Mouse (Mus musculus) hindbrain, postnatal 0 days (tissue): Measurements from ENCODE around the gene Myo18a. TPM values are rescaled to one million over a fixed set of nuclear protein-coding genes. Genes with fewer than 3 reads are reported as not detected.

Experiments
- ATAC-seq: fragments of 200-750 bp; cut with Nextera tagmentation; 2 replicates; pipeline ENCODE4 v1.8.0; 2017; ENCODE audit warnings: mild to moderate bottlenecking, moderate TSS enrichment, moderate library complexity
- DNase-seq: peaks from one replicate; pipeline ENCODE4 v3.0.0-alpha.2; 2015; ENCODE audit warnings: low spot score
- H3K27ac ChIP-seq: fragments of 300-500 bp; sonication (generic); 2 replicates; pipeline ENCODE4 v1.5.1; 2014; ENCODE audit warnings: mild to moderate bottlenecking
- H3K27me3 ChIP-seq: fragments of 300-500 bp; sonication (generic); 2 replicates; pipeline ENCODE4 v1.6.1; 2014; ENCODE audit warnings: low read length, mixed read lengths; ENCODE audit not compliant: insufficient read depth
- H3K36me3 ChIP-seq: fragments of 300-500 bp; sonication (generic); 2 replicates; pipeline ENCODE4 v1.6.1; 2014; ENCODE audit warnings: low read length, mixed read lengths; ENCODE audit not compliant: insufficient read depth
- H3K4me1 ChIP-seq: fragments of 300-500 bp; sonication (generic); 2 replicates; pipeline ENCODE4 v1.6.1; 2014; ENCODE audit warnings: antibody characterized with exemption, low read length, mixed read lengths; ENCODE audit not compliant: insufficient read depth
- H3K4me2 ChIP-seq: fragments of 300-500 bp; sonication (generic); 2 replicates; pipeline ENCODE4 v1.6.1; 2014; ENCODE audit warnings: low read depth, mild to moderate bottlenecking, low read length, moderate library complexity, mixed read lengths
- H3K4me3 ChIP-seq: fragments of 300-500 bp; sonication (generic); 2 replicates; pipeline ENCODE4 v1.5.1; 2014; ENCODE audit warnings: low read length
- H3K9ac ChIP-seq: fragments of 300-500 bp; sonication (generic); replicated peaks from 2 replicates; pipeline ENCODE4 v1.6.1; 2014; ENCODE audit warnings: mild to moderate bottlenecking, low read length, moderate library complexity, mixed read lengths
- H3K9me3 ChIP-seq: fragments of 300-500 bp; sonication (generic); 2 replicates; pipeline ENCODE4 v1.6.1; 2016; ENCODE audit warnings: low read length, mixed read lengths
- CTCF ChIP-seq: IDR thresholded peaks from 2 replicates; pipeline ENCODE4 v1.5.1; 2016; ENCODE audit warnings: antibody characterized with exemption, control low read depth, low read depth
- WGBS: fragments of 180-500 bp; shearing (Covaris S2); extraction: QIAGEN DNeasy Blood & Tissue Kit; methylation state at CpG from one replicate; pipeline ENCODE4 v1.1.7; 2014; 5-methylcytosine and 5-hydroxymethylcytosine counted together
- polyA plus RNA-seq: library from polyadenylated mRNA; unstranded; fragments of >200 nt; fragmentation: Nextera tagmentation; extraction: Ambion mirVana; gene quantifications from 2 replicates; pipeline ENCODE4 v1.2.1, GENCODE M21; 2015
- total RNA-seq: library from RNA; depleted of rRNA; stranded (reverse); fragments of >200 nt; gene quantifications from 2 replicates; pipeline ENCODE4 v1.2.3, GENCODE M21; 2014

Gene Myo18a
- total and polyA plus RNA-seq, 2 experiments from 2014 or later: 28.2 to 64.6 TPM

DNA sequence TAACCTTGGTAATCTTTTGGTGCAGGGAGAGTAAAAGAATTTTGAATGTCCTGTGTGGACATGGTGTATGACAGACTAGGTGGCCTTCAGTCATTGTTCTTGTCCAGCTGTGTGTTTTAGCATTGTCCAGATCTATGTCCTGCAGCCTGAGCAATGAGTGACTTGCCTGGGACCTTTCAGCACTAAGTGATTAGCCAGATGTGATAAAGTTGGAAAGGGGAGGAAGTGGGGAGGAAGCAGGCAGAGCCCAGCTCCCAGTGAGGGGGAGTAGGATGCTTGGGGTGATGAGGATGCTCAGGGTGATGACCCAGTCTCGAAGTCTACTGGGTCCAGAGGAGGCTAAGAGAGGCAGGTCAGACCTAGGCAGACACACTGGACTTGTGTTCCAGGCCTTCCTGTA, 16.2 kb downstream of the Myo18a start:
- H3K4me1 ChIP-seq: peaks cover 4% of the 10 kb centered on the region; the same call in 1 of the 2 replicates
- H3K4me3 ChIP-seq: no peak overlapping the region
- H3K27ac ChIP-seq: no peak overlapping the region
- no peak overlapping the region for H3K4me2 ChIP-seq
- ATAC-seq: no peak
- no peaks in the 10 kb centered on the region for H3K9me3 ChIP-seq
- no peak for TF ChIP-seq CTCF
- 90% methylated on average over 1 of the region's 1 CpGs for WGBS
- H3K36me3 ChIP-seq: peaks cover 12% of the 10 kb centered on the region; the same call in 1 of the 2 replicates
- no peak overlapping the region for H3K9ac ChIP-seq
- no peak for DNase-seq
- H3K27me3 ChIP-seq: no peaks in the 10 kb centered on the region

- no peak for TF ChIP-seq CTCF
- Histone ChIP-seq H3K9me3 (no peaks in the 10 kb centered on the region), H3K36me3 (peaks cover 12% of the 10 kb centered on the region; the same call in 1 of the 2 replicates), H3K9ac (no peak overlapping the region), H3K4me2 (no peak overlapping the region), H3K27me3 (no peaks in the 10 kb centered on the region), H3K27ac (no peak overlapping the region), H3K4me1 (peaks cover 16% of the 10 kb centered on the region), H3K4me3 (no peak overlapping the region)
- DNase-seq (no peak), ATAC-seq (no peak)
- WGBS: 48% methylated on average over 7 of the region's 7 CpGs
Measured at GRCm38 (mm10) chr11:77781088-77781487, 18.0 kb downstream of the Myo18a start.

DNA sequence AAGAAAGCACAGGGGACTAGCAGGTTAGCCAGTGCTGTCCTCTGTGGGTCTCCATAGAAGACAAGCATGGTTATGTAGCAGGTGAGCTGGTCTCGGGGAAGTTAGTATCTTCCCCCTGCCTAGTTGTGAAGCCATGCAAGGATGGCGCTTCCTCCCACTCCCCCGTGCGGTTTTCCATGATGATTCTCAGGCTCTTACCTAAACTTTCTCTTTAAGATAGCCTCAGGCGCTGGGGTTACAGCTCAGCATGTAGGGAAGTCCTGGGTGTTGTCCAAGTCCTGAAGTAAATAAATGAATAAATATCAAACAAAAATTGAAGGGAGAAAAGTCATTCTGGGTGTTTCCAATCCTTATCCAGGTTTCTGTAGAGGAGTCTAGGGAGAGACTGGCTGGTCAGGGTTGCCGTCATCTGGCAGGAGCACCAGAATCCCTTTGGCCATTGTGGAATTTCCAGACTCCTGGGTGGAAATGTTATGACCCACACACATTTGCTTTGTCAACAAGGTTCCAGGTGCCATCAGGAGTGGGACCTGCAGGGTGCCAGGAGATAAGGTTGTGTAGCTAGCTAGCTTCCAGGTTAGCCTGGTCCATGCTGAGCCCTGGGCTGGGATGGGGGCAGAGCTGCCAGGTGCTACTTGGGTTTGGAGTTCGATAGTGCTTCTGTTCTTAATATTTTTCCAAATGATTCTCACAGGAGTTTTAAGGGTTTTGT, 19.2 kb downstream of the Myo18a start:
- no peak overlapping the region for H3K4me2 ChIP-seq
- no peaks in the 10 kb centered on the region for H3K9me3 ChIP-seq
- no peak for ATAC-seq
- no peak for DNase-seq
- peaks cover 20% of the 10 kb centered on the region for H3K4me1 ChIP-seq
- H3K4me3 ChIP-seq: no peak overlapping the region
- H3K9ac ChIP-seq: no peak overlapping the region
- TF ChIP-seq CTCF: no peak
- no peaks in the 10 kb centered on the region for H3K27me3 ChIP-seq
- peaks cover 12% of the 10 kb centered on the region; the same call in 1 of the 2 replicates for H3K36me3 ChIP-seq
- H3K27ac ChIP-seq: no peak overlapping the region
- 87% methylated on average over 7 of the region's 7 CpGs for WGBS

GRCm38 (mm10) chr11:77783211-77783746, 20.2 kb downstream of the Myo18a start:
- WGBS: 27% methylated on average over 10 of the region's 10 CpGs
- Histone ChIP-seq H3K4me3 (no peak overlapping the region), H3K9me3 (no peaks in the 10 kb centered on the region), H3K9ac (0 out of 2 replicates have a peak overlapping the region, but pooled peaks have one; percentile 21), H3K36me3 (peaks cover 3% of the 10 kb centered on the region; the same call in 1 of the 2 replicates), H3K4me1 (peaks cover 20% of the 10 kb centered on the region), H3K4me2 (no peak overlapping the region), H3K27me3 (no peaks in the 10 kb centered on the region), H3K27ac (peak overlapping the region; percentile 48)
- DNase-seq (no peak), ATAC-seq (peak; percentile 34; the same call in 1 of the 2 replicates)
- no peak for TF ChIP-seq CTCF

DNA sequence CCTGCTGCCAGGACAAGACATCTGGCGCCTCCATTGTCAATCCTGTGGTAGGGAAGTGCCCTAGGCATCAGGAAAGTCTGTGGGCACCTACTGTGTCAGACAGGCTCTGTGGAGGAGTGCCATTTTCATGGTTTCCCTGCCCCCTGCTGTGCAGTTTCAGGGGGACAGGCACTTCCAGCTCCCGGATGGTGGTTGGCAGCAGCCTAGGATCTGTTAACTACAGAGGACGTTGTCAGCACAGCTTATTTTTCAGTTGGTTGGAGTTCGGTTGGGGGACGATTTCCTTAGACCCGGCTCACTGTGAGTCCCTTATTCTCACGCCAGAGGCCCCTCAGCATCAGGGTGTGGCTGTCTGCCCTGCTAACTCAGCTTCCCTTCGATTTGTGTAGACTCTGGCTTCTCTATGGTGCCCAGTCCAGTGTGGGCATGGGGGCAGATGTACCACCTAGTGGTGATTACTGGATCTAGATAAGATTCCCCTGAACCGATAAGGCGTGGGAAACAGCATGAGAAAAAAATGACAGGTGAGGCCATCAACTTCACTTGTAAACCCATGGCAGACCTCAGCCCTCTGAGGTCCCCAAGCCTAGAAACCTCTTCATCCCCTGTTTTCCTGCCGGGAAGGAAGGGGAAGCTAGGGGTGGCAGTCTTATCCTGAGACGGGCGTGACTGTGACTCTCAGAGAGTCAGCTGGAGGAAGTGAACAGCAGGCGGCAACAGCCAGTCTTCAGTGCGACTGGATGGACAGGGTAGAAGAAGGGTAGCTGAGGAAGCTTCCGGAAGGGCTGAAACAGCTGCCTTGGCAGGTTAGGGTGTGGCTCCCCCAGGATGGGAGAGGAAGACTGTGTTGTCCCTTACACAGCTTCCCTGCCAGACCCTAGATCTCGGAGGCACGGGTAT, 21.0 kb downstream of the Myo18a start:
- 44% methylated on average over 18 of the region's 18 CpGs for WGBS
- TF ChIP-seq CTCF: peak; percentile 48; the same call in 1 of the 2 replicates
- Histone ChIP-seq H3K4me2 (no peak overlapping the region), H3K27ac (peak overlapping the region; percentile 48), H3K9me3 (no peaks in the 10 kb centered on the region), H3K36me3 (no peaks in the 10 kb centered on the region; the same call in 1 of the 2 replicates), H3K9ac (0 out of 2 replicates have a peak overlapping the region, but pooled peaks have one; percentile 21), H3K4me1 (peaks cover 20% of the 10 kb centered on the region), H3K27me3 (no peaks in the 10 kb centered on the region), H3K4me3 (no peak overlapping the region)
- DNase-seq (peak; percentile 67), ATAC-seq (peak; percentile 51; the same call in 1 of the 2 replicates)

- Histone ChIP-seq H3K4me2 (no peak overlapping the region), H3K9me3 (no peaks in the 10 kb centered on the region), H3K4me3 (no peak overlapping the region), H3K36me3 (no peaks in the 10 kb centered on the region; the same call in 1 of the 2 replicates), H3K4me1 (peaks cover 20% of the 10 kb centered on the region), H3K27ac (no peak overlapping the region), H3K9ac (no peak overlapping the region), H3K27me3 (no peaks in the 10 kb centered on the region)
- WGBS: 85% methylated on average over 9 of the region's 9 CpGs
- ATAC-seq (no peak), DNase-seq (no peak)
- no peak for TF ChIP-seq CTCF
Measured at GRCm38 (mm10) chr11:77784894-77785293, 21.8 kb downstream of the Myo18a start.
